Mouse (Mus musculus) forebrain, embryonic 13.5 days (tissue): ENCODE data around the gene Cdk9. TPM values are rescaled to one million over a fixed set of nuclear protein-coding genes. Genes with fewer than 3 reads are reported as not detected.

Experiments
- ATAC-seq: fragments of 200-750 bp; cut with Nextera tagmentation; 2 replicates; pipeline ENCODE4 v1.8.0; 2017
- H3K27ac ChIP-seq: fragments of 300-500 bp; sonication (generic); 2 replicates; pipeline ENCODE4 v1.5.1; 2015; ENCODE audit warnings: inconsistent platforms, mild to moderate bottlenecking, moderate library complexity
- H3K27me3 ChIP-seq: fragments of 300-500 bp; sonication (generic); 2 replicates; pipeline ENCODE4 v1.6.1; 2015; ENCODE audit warnings: mild to moderate bottlenecking, inconsistent platforms
- H3K36me3 ChIP-seq: fragments of 300-500 bp; sonication (generic); 2 replicates; pipeline ENCODE4 v1.6.1; 2015; ENCODE audit warnings: mild to moderate bottlenecking, inconsistent platforms; ENCODE audit not compliant: poor library complexity, severe bottlenecking
- H3K4me1 ChIP-seq: fragments of 300-500 bp; sonication (generic); 2 replicates; pipeline ENCODE4 v1.6.1; 2015; ENCODE audit warnings: inconsistent platforms
- H3K4me2 ChIP-seq: fragments of 300-500 bp; sonication (generic); 2 replicates; pipeline ENCODE4 v1.6.1; 2015; ENCODE audit warnings: inconsistent platforms, mild to moderate bottlenecking, moderate library complexity
- H3K4me3 ChIP-seq: fragments of 300-500 bp; sonication (generic); 2 replicates; pipeline ENCODE4 v1.5.1; 2015; ENCODE audit warnings: mild to moderate bottlenecking, inconsistent platforms
- H3K9ac ChIP-seq: fragments of 300-500 bp; sonication (generic); 2 replicates; pipeline ENCODE4 v1.6.1; 2015; ENCODE audit warnings: mild to moderate bottlenecking, inconsistent platforms
- H3K9me3 ChIP-seq: fragments of 300-500 bp; sonication (generic); replicated peaks from 2 replicates; pipeline ENCODE4 v1.6.1; 2016; ENCODE audit warnings: inconsistent platforms
- WGBS: fragments of 180-500 bp; shearing (Covaris S2); methylation state at CpG from one replicate; pipeline ENCODE4 v1.1.7; 2015; 5-methylcytosine and 5-hydroxymethylcytosine counted together
- polyA plus RNA-seq: library from polyadenylated mRNA; unstranded; fragments of >200 nt; fragmentation: Nextera tagmentation; extraction: Ambion mirVana; gene quantifications from 2 replicates; pipeline ENCODE4 v1.2.1, GENCODE M21; 2015

Cdk9 gene
- polyA plus RNA-seq, 1 experiment from 2014 or later, result 90.3 TPM

- ATAC-seq, result no peak
- H3K4me3 ChIP-seq, result no peak overlapping the region
- H3K9me3 ChIP-seq, result no peaks in the 10 kb centered on the region
- H3K4me2 ChIP-seq, result no peak overlapping the region
- H3K27me3 ChIP-seq, result no peaks in the 10 kb centered on the region
- peaks cover 59% of the 10 kb centered on the region for H3K36me3 ChIP-seq
- H3K27ac ChIP-seq, result no peak overlapping the region
- WGBS, result 91% methylated on average over 10 of the region's 10 CpGs
- H3K9ac ChIP-seq, result no peak overlapping the region
- no peaks in the 10 kb centered on the region for H3K4me1 ChIP-seq
Observed at GRCm38 (mm10) chr2:32683701-32684100, 29.2 kb downstream of the Cdk9 start.

GRCm38 (mm10) chr2:32682721-32683417 lies 30.0 kb downstream of the Cdk9 start:
- 84% methylated on average over 14 of the region's 14 CpGs for WGBS
- Histone ChIP-seq H3K9me3 (no peaks in the 10 kb centered on the region), H3K27me3 (no peaks in the 10 kb centered on the region), H3K4me1 (no peaks in the 10 kb centered on the region), H3K9ac (no peak overlapping the region), H3K4me3 (no peak overlapping the region), H3K36me3 (peaks cover 56% of the 10 kb centered on the region), H3K4me2 (no peak overlapping the region), H3K27ac (no peak overlapping the region)
- ATAC-seq, result no peak

- 57% methylated on average over 6 of the region's 6 CpGs for WGBS
- Histone ChIP-seq H3K36me3 (peaks cover 46% of the 10 kb centered on the region), H3K4me1 (no peaks in the 10 kb centered on the region), H3K27ac (no peak overlapping the region), H3K9ac (no peak overlapping the region), H3K9me3 (no peaks in the 10 kb centered on the region), H3K27me3 (no peaks in the 10 kb centered on the region), H3K4me3 (no peak overlapping the region), H3K4me2 (no peak overlapping the region)
- 0 out of 2 replicates have a peak, but pooled peaks have one; percentile 27 for ATAC-seq
Observed at GRCm38 (mm10) chr2:32681754-32682153, 31.1 kb downstream of the Cdk9 start.

- Histone ChIP-seq H3K4me1 (no peaks in the 10 kb centered on the region), H3K27me3 (no peaks in the 10 kb centered on the region), H3K4me3 (no peak overlapping the region), H3K4me2 (no peak overlapping the region), H3K9ac (no peak overlapping the region; the same call in 1 of the 2 replicates), H3K27ac (no peak overlapping the region), H3K9me3 (no peaks in the 10 kb centered on the region), H3K36me3 (peaks cover 39% of the 10 kb centered on the region)
- ATAC-seq, result no peak
- WGBS, result 90% methylated on average over 19 of the region's 19 CpGs
Observed at GRCm38 (mm10) chr2:32680961-32681650, 31.8 kb downstream of the Cdk9 start.

- H3K36me3 ChIP-seq, result peaks cover 29% of the 10 kb centered on the region
- H3K4me2 ChIP-seq, result no peak overlapping the region
- 62% methylated on average over 7 of the region's 7 CpGs for WGBS
- no peaks in the 10 kb centered on the region for H3K9me3 ChIP-seq
- ATAC-seq, result no peak
- no peak overlapping the region for H3K4me3 ChIP-seq
- H3K4me1 ChIP-seq, result no peaks in the 10 kb centered on the region
- no peak overlapping the region; the same call in 1 of the 2 replicates for H3K9ac ChIP-seq
- no peaks in the 10 kb centered on the region for H3K27me3 ChIP-seq
- no peak overlapping the region for H3K27ac ChIP-seq
Observed at GRCm38 (mm10) chr2:32680051-32680451, 32.8 kb downstream of the Cdk9 start.

GRCm38 (mm10) chr2:32677683-32678082 lies 35.2 kb downstream of the Cdk9 start:
- Histone ChIP-seq H3K4me2 (no peak overlapping the region), H3K9ac (no peak overlapping the region), H3K4me3 (no peak overlapping the region), H3K27ac (no peak overlapping the region), H3K27me3 (no peaks in the 10 kb centered on the region), H3K4me1 (no peaks in the 10 kb centered on the region), H3K9me3 (no peaks in the 10 kb centered on the region), H3K36me3 (peaks cover 5% of the 10 kb centered on the region)
- WGBS, result 97% methylated on average over 7 of the region's 7 CpGs
- ATAC-seq, result no peak

- no peak overlapping the region for H3K9ac ChIP-seq
- no peaks in the 10 kb centered on the region for H3K36me3 ChIP-seq
- H3K27me3 ChIP-seq, result no peaks in the 10 kb centered on the region
- no peaks in the 10 kb centered on the region for H3K4me1 ChIP-seq
- 89% methylated on average over 3 of the region's 3 CpGs for WGBS
- H3K27ac ChIP-seq, result no peak overlapping the region
- ATAC-seq, result no peak
- no peak overlapping the region for H3K4me2 ChIP-seq
- no peaks in the 10 kb centered on the region for H3K9me3 ChIP-seq
- H3K4me3 ChIP-seq, result no peak overlapping the region
Observed at GRCm38 (mm10) chr2:32676821-32677220, 36.1 kb downstream of the Cdk9 start.

GRCm38 (mm10) chr2:32673176-32673917 lies 39.5 kb downstream of the Cdk9 start:
- WGBS, result 85% methylated on average over 16 of the region's 16 CpGs
- no peak overlapping the region for H3K4me2 ChIP-seq
- no peak for ATAC-seq
- H3K36me3 ChIP-seq, result no peaks in the 10 kb centered on the region
- no peak overlapping the region for H3K9ac ChIP-seq
- H3K4me3 ChIP-seq, result no peak overlapping the region
- no peaks in the 10 kb centered on the region for H3K4me1 ChIP-seq
- H3K9me3 ChIP-seq, result no peaks in the 10 kb centered on the region
- no peak overlapping the region for H3K27ac ChIP-seq
- no peaks in the 10 kb centered on the region for H3K27me3 ChIP-seq

- no peak for ATAC-seq
- H3K27me3 ChIP-seq, result no peaks in the 10 kb centered on the region
- no peak overlapping the region for H3K4me2 ChIP-seq
- H3K9me3 ChIP-seq, result no peaks in the 10 kb centered on the region
- H3K4me1 ChIP-seq, result no peaks in the 10 kb centered on the region; the same call in 1 of the 2 replicates
- no peak overlapping the region for H3K27ac ChIP-seq
- no peaks in the 10 kb centered on the region for H3K36me3 ChIP-seq
- H3K4me3 ChIP-seq, result no peak overlapping the region
- WGBS, result 64% methylated on average over 9 of the region's 9 CpGs
- no peak overlapping the region for H3K9ac ChIP-seq
Observed at GRCm38 (mm10) chr2:32671907-32672595, 40.8 kb downstream of the Cdk9 start.

GRCm38 (mm10) chr2:32671147-32671546 lies 41.7 kb downstream of the Cdk9 start:
- no peak for ATAC-seq
- 87% methylated on average over 9 of the region's 9 CpGs for WGBS

GRCm38 (mm10) chr2:32669876-32670275 lies 43.0 kb downstream of the Cdk9 start:
- Histone ChIP-seq H3K4me2 (no peak overlapping the region), H3K9me3 (no peaks in the 10 kb centered on the region), H3K9ac (no peak overlapping the region), H3K4me1 (no peaks in the 10 kb centered on the region; the same call in 1 of the 2 replicates), H3K27ac (no peak overlapping the region), H3K4me3 (no peak overlapping the region), H3K36me3 (no peaks in the 10 kb centered on the region), H3K27me3 (no peaks in the 10 kb centered on the region)
- ATAC-seq, result no peak
- 82% methylated on average over 3 of the region's 3 CpGs for WGBS

More at GRCm38 (mm10) chr2:32671147-32671546, 41.7 kb downstream of the Cdk9 start:
- Histone ChIP-seq H3K27me3 (no peaks in the 10 kb centered on the region), H3K4me2 (no peak overlapping the region), H3K36me3 (no peaks in the 10 kb centered on the region), H3K4me1 (no peaks in the 10 kb centered on the region; the same call in 1 of the 2 replicates), H3K9me3 (no peaks in the 10 kb centered on the region), H3K27ac (no peak overlapping the region), H3K4me3 (no peak overlapping the region), H3K9ac (no peak overlapping the region)
